Mouse (Mus musculus) urinary bladder, adult 2 months (tissue): ENCODE measurements around the gene Hoxb8. TPM values are rescaled to one million over a fixed set of nuclear protein-coding genes. Genes with fewer than 3 reads are reported as not detected.
A peak's percentile ranks its signal among the peaks of the same experiment; 100 is the strongest.

Experiments used
- DNase-seq: peaks from one replicate; pipeline ENCODE4 v3.0.0; 2022; ENCODE audit warnings: low spot score
- polyA plus RNA-seq: library from polyadenylated mRNA; depleted of rRNA; stranded (reverse); fragments of >200 nt; gene quantifications from 2 replicates; pipeline ENCODE4 v1.2.3, GENCODE M21; 2012; rRNA removed

Hoxb8 gene
- 12.0 and 13.4 TPM in 2 replicates for polyA plus RNA-seq

- no peak for DNase-seq
Measured at GRCm38 (mm10) chr11:96281855-96282570, at the start of gene Hoxb8. Gene Hoxb8, plus strand, starts transcription at chr11:96281905.

DNA sequence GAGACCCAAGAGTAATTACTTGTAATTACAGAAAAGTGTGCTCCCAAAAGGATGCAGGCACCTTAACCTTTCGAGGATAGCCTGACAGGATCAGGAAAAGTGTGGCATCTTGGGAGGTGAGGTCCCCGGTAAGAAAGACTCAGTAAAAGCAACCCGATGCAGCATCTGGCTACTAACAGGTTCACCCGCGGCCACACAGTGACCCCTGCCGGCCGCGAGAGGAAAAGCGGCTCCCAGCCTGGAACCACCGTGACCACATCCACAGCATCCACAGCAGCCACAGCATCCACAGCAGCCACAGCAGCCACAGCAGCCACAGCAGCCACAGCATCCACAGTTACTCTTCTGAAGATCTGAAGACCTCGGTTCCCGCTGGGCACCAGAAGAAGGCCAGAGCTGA, 46.8 kb upstream of the Hoxb8 start:
- peak; percentile 33 for DNase-seq

- DNase-seq: no peak
Measured at GRCm38 (mm10) chr11:96240211-96240610, 41.5 kb upstream of the Hoxb8 start.

DNA sequence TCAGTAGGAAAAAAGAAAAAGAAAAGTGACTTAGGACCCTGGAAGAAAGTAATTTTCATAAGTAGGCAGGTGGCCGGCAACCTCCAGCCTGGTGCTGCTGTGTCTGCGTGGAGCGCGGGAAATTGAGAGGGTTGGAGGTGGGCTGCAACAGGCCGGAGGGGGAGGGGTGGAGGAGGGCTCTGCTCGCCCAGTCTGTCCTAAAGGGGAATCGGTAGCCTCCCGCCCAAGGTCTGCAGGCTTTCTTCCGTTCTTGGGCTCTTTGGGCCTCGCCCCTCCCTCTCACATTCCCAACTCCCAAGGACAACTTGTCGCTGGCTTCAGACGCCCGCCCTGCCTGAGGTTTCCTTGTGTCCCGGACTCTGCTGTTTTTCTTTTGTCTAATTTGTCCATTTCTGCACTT, 30.8 kb upstream of the Hoxb8 start:
- no peak for DNase-seq

DNA sequence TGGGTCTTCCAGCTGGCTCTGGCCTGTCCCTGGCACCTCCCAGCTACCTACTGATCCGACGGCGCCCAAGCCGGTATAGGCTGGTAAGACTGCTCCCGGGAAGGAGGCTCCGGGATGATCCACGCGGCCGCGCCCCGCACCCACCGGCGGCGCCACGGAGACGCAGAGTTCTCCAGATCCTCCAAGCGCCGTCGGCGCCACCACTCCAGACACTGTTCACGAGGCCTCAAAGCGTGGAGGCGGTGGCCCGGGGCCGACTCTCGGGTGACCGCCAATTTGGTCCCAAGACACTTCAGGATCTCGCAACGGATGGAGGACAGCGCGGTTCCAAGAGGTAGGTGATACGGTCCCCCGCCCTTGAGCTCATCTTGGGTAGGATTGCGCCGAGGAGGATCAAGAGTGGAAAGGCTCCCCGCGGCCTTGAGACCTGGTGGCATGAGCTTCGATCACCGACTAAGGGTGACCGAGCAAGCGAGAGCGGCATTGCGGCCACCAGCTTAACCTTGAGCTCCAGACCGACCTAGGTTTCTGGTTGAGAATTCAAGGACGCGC, 30.1 kb upstream of the Hoxb8 start:
- no peak for DNase-seq

DNA sequence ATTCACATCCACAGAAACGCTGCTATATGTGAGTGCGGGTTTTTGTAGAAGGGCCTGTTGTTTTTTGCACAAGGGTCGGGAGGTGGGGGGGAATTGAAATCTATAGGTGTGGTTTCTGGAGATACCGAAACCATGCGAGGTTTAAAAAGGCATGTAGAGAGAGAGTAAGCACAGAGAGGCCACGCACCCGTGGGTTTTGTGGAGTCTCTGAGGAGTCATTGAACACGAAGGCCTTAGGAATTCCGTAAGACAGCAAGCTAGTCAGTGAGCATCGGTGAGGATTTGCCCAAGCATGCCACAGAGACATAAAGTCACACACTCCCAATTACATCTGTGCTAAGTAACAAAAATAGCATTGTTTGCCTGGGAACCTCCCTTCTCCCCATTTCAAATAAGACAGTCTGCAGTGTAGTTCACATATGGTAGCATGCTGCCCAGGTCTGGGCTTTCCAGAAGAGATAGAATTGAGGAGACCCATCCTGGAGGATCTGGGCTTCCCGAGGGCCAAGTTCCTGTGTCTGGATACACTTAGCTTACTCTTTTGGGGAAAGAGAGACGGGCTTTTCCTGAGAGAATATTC, 29.1 kb upstream of the Hoxb8 start:
- no peak for DNase-seq

DNA sequence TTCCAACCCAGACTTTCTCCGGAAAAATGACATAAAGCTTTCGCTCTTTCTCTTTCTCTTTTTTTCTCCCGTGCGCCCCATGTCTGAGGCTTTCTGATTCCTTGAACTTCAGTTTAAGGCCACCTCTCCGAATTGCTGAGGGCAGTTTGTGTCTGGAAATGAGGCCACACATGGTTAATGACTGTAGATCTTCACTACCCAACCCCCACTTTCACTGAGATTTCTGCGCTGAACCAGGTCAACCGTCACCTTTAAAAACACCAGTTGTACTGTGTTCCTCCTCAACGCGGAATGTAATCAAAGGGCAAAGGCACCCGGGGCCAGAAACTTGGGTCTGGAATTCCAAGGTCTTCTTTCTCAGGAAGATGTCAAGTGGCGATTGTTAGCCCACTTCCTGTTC, 27.5 kb upstream of the Hoxb8 start:
- no peak for DNase-seq

- DNase-seq: no peak
Measured at GRCm38 (mm10) chr11:96255111-96255995, 26.4 kb upstream of the Hoxb8 start.

DNA sequence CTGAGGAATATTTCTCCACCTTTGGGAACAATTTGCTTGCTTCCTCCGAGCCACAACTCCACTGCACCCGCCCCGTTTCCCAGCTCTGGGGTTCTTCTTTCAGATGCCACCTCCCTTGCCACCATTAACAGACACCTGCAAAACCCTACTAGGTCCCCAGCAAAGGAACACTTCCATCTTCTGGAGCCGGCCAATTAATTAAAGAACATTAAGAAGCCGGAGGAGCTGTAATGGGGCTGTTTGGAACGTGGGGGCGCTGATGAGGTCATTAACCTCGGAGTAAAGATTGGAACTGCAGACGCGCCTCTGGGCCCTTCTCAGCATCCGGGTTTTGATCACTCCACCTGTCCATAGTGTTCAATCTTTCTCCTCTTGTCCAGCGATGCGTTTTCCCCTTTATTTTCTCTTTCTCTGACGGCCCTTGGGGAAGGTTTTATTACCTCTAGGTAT, 25.7 kb upstream of the Hoxb8 start:
- DNase-seq: no peak

GRCm38 (mm10) chr11:96257141-96257540, 24.6 kb upstream of the Hoxb8 start:
- DNase-seq: no peak

DNA sequence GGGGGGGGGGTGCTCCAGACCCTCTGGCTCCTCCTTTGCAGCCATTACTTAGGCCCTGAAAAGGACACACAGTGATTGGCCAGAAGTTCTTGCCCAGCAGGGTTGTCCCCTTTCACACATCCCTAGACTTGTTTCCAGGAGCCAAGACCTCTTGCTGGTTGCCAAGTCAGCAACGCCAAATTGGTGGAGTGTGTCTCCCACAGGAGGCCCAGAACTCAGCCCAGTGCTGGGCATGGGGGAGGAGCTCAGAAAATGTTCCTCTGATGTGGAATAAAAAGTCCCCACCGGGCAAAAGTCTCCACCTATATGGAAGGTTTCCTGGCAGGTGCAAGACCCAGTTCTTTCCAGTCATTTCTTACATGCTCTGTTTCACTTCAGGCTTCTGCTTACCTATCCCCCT, 22.7 kb upstream of the Hoxb8 start:
- no peak for DNase-seq

- DNase-seq: no peak
Measured at GRCm38 (mm10) chr11:96259511-96259910, 22.2 kb upstream of the Hoxb8 start.

GRCm38 (mm10) chr11:96260310-96260970, 21.3 kb upstream of the Hoxb8 start:
- no peak for DNase-seq

GRCm38 (mm10) chr11:96261323-96261890, 20.3 kb upstream of the Hoxb8 start:
- DNase-seq: peak; percentile 60

- no peak for DNase-seq
Measured at GRCm38 (mm10) chr11:96262262-96262830, 19.4 kb upstream of the Hoxb8 start.

- DNase-seq: no peak
Measured at GRCm38 (mm10) chr11:96263636-96264389, 17.9 kb upstream of the Hoxb8 start.

DNA sequence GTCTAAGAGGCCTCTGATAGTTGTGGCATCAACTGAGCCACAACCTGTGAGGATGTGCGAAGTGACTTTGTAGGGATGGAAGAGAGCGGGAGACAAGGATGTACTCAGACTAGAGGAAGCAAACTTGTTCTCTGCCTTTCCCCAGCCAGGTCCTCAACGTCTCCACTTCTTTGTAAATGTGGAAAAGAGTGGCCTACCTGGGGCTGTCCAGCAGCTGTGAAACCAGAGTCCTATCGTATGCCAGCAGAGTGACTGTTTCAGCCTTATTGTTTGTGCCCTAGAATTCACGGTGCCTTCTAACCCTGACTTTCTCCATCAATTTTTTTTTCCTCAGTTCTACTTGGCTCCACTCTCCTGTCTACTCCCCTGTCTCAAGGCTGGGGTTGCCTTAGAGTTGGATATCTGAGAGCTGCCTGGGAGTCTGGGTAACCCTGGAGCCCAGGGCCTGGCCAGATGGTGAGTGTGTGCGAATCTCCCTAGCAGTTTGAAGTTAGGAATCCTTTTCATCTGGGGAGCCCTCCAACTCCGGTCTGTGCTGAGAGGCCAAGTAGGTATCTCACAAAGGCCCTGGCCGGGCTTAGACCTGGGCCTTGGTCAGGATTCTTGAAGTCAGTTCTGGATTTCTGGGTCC, 17.2 kb upstream of the Hoxb8 start:
- no peak for DNase-seq

- DNase-seq: no peak
Measured at GRCm38 (mm10) chr11:96265954-96266353, 15.8 kb upstream of the Hoxb8 start.

DNA sequence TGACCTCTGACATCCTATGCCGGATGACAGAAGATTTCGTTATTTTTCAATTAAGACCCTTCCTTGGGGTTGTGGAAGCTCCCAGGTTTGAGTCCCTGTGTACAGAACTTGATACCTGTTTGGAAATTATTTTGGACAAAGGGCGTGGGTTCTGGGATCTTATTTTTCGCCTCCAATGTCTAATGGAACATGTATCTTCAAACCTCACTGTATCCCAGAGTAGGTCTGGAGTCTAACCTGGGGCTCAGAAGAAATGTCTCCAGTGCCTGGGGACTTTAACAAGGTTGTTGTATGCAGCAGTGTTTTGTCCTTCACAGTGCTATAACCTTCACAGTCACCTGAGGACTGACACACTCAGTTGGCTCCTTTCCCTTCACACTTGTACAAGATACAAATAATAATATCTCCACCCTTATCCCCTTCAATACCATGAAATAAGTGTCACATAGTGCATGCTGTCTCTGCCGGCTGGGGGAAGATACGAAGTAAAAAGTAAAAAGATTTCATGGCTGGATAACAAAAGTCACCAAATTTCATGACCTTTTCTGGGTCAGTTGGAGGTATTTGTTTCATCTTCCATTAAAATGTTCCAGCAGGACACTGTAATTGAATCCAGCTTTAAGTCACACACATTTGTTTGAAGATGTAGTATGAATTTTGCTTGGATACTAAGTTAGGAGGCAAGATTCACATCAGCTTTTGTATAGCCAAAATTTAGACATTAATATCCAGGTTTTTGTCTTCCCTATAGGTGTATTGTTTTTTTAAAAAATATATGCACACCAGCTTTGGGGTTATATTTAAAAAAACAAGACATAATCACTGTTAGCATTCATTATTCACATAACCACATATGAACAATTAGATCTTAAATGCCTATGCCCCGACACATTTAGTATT, 14.4 kb upstream of the Hoxb8 start:
- DNase-seq: no peak
